Mouse (Mus musculus): ENCODE data around the gene Gm9958.
A peak's percentile ranks its signal among the peaks of the same experiment; 100 is the strongest.

Gm9958 gene

GRCm38 (mm10) chr5:90414142-90414924 is 47.3 kb downstream of the Gm9958 start:
- peak; percentile 27 for DNase-seq

GRCm38 (mm10) chr5:90414925-90415295 is 47.9 kb downstream of the Gm9958 start:
- peak; percentile 15 for DNase-seq

Measured in retina, postnatal 1 day (tissue).